Mouse (Mus musculus) forebrain, embryonic 11.5 days (tissue): ENCODE data around the gene Oit1. TPM values are rescaled to one million over a fixed set of nuclear protein-coding genes. Genes with fewer than 3 reads are reported as not detected.

Source experiments
- ATAC-seq: fragments of 200-750 bp; cut with Nextera tagmentation; replicated peaks from 2 replicates; pipeline ENCODE4 v1.8.0; 2017; ENCODE audit warnings: moderate TSS enrichment; ENCODE audit not compliant: low FRiP score
- DNase-seq: peaks from one replicate; pipeline ENCODE4 v3.0.0-alpha.2; 2017; ENCODE audit warnings: low spot score
- H3K27ac ChIP-seq: fragments of 300-500 bp; sonication (generic); 2 replicates; pipeline ENCODE4 v1.5.1; 2014; ENCODE audit warnings: low read depth, low read length
- H3K27me3 ChIP-seq: fragments of 300-500 bp; sonication (generic); 2 replicates; pipeline ENCODE4 v1.6.1; 2014; ENCODE audit warnings: mild to moderate bottlenecking, low read length, mixed read lengths; ENCODE audit not compliant: control insufficient read depth, insufficient read depth
- H3K36me3 ChIP-seq: fragments of 300-500 bp; sonication (generic); 2 replicates; pipeline ENCODE4 v1.6.1; 2014; ENCODE audit warnings: mild to moderate bottlenecking, low read length, moderate library complexity, mixed read lengths; ENCODE audit not compliant: control insufficient read depth, insufficient read depth
- H3K4me1 ChIP-seq: fragments of 300-500 bp; sonication (generic); replicated peaks from 2 replicates; pipeline ENCODE4 v1.6.1; 2014; ENCODE audit warnings: low read length, mixed read lengths; ENCODE audit not compliant: control insufficient read depth, insufficient read depth
- H3K4me2 ChIP-seq: fragments of 300-500 bp; sonication (generic); 2 replicates; pipeline ENCODE4 v1.6.1; 2014; ENCODE audit warnings: low read depth, mild to moderate bottlenecking, low read length, moderate library complexity, mixed read lengths; ENCODE audit not compliant: severe bottlenecking
- H3K4me3 ChIP-seq: fragments of 300-500 bp; sonication (generic); 2 replicates; pipeline ENCODE4 v1.5.1; 2014; ENCODE audit warnings: low read depth, low read length
- H3K9ac ChIP-seq: fragments of 300-500 bp; sonication (generic); 2 replicates; pipeline ENCODE4 v1.6.1; 2014; ENCODE audit warnings: low read length
- H3K9me3 ChIP-seq: fragments of 300-500 bp; sonication (generic); 2 replicates; pipeline ENCODE4 v1.6.1; 2016; ENCODE audit warnings: low read length, mixed read lengths; ENCODE audit not compliant: control insufficient read depth
- WGBS: fragments of 180-500 bp; shearing (Covaris S2); extraction: QIAGEN DNeasy Blood & Tissue Kit; methylation state at CpG from one replicate; pipeline ENCODE4 v1.1.7; 2014; 5-methylcytosine and 5-hydroxymethylcytosine counted together
- polyA plus RNA-seq: library from polyadenylated mRNA; unstranded; fragments of >200 nt; fragmentation: Nextera tagmentation; extraction: Ambion mirVana; gene quantifications from 2 replicates; pipeline ENCODE4 v1.2.1, GENCODE M21; 2014

Oit1 gene
- polyA plus RNA-seq, result not detected in 2 replicates

DNA sequence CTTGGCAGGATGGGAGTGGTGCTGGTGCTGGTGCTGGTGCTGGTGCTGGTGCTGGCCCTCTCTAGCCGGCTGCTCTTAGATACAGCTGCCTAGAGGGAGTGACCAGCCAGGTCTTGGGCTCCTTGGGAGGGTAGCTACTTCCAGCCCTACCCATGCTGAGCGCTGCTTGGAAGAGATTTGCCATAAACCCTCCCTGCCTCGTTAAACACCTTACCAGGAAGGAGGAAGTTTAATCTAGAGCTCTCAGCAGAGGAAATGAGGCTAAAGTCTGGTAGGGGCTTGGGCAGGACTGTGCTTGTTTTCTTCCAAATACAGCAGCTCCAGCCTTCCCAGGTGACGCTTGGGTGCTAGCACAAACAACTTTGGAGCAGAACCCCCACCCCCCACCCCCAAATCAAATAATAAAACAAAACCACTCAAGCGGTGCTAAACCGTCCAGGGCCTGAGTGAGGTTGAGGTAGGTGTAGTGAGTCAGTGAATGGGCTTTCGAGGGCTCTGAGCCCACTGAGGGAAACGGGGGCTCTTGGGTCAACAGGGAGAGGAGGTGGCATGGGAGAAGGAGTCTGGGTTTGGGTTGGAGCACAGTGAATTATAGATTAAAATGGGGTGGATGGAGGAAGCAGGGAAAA is at the start of gene Oit1:
Gene Oit1 (minus strand): TSS at position 70 of the 629 bp plus-strand sequence.
- no peak within 1 kb of the TSS for H3K27ac ChIP-seq
- H3K9ac ChIP-seq, result no peak within 1 kb of the TSS
- no peaks in the 10 kb centered on the region for H3K4me1 ChIP-seq
- no peaks in the 10 kb centered on the region for H3K36me3 ChIP-seq
- WGBS, result 66% methylated on average over 8 of the region's 8 CpGs
- DNase-seq, result no peak
- no peaks in the 10 kb centered on the region for H3K9me3 ChIP-seq
- H3K27me3 ChIP-seq, result no peaks in the 10 kb centered on the region
- no peak for ATAC-seq
- no peak within 1 kb of the TSS for H3K4me2 ChIP-seq
- no peak within 1 kb of the TSS for H3K4me3 ChIP-seq

- ATAC-seq (no peak), DNase-seq (no peak)
- Histone ChIP-seq H3K9me3 (no peaks in the 10 kb centered on the region), H3K27ac (no peak overlapping the region), H3K27me3 (no peaks in the 10 kb centered on the region), H3K4me3 (no peak overlapping the region), H3K9ac (no peak overlapping the region), H3K4me1 (0 out of 2 replicates have a peak, but pooled peaks cover 2% of the 10 kb centered on the region), H3K4me2 (no peak overlapping the region), H3K36me3 (no peaks in the 10 kb centered on the region)
- WGBS, result 62% methylated on average over 3 of the region's 3 CpGs
Observed at GRCm38 (mm10) chr14:8422833-8423232, 44.3 kb upstream of the Oit1 start.

- H3K4me1 ChIP-seq, result 0 out of 2 replicates have a peak, but pooled peaks cover 2% of the 10 kb centered on the region
- no peak overlapping the region for H3K27ac ChIP-seq
- no peaks in the 10 kb centered on the region for H3K9me3 ChIP-seq
- H3K27me3 ChIP-seq, result no peaks in the 10 kb centered on the region
- 0 out of 2 replicates have a peak, but pooled peaks have one; percentile 18 for ATAC-seq
- WGBS, result 27% methylated on average over 10 of the region's 10 CpGs
- no peak overlapping the region for H3K4me3 ChIP-seq
- no peak overlapping the region for H3K4me2 ChIP-seq
- no peak for DNase-seq
- no peaks in the 10 kb centered on the region for H3K36me3 ChIP-seq
- H3K9ac ChIP-seq, result no peak overlapping the region
Observed at GRCm38 (mm10) chr14:8421199-8421787, 42.7 kb upstream of the Oit1 start.

GRCm38 (mm10) chr14:8418610-8419009 is 40.1 kb upstream of the Oit1 start:
- WGBS, result 73% methylated on average over 3 of the region's 3 CpGs
- DNase-seq (no peak), ATAC-seq (no peak)
- Histone ChIP-seq H3K9me3 (no peaks in the 10 kb centered on the region), H3K9ac (no peak overlapping the region), H3K36me3 (no peaks in the 10 kb centered on the region), H3K4me3 (no peak overlapping the region), H3K27me3 (no peaks in the 10 kb centered on the region), H3K4me2 (no peak overlapping the region), H3K4me1 (0 out of 2 replicates have a peak, but pooled peaks cover 2% of the 10 kb centered on the region), H3K27ac (no peak overlapping the region)

DNA sequence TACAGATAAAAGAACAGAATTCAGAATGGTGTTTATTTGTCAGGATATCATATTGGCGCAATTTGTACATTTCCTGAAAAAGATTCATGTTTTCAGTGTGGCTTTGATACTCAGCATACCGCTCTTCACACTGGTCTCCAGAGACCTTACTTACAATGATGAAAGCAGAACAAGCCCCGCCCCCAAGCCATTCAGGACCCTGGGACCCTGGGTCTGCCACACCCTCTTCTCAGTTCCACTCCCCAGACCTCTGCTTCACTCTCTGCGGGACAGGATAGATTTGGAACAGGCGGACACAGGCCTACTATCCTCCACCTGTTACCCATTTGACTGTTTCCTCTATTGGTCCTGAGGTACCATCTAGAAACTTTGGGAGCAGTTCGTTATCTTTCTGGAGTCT is 27.4 kb upstream of the Oit1 start:
- DNase-seq (no peak), ATAC-seq (no peak)
- Histone ChIP-seq H3K4me3 (no peak overlapping the region), H3K9ac (no peak overlapping the region), H3K27ac (no peak overlapping the region), H3K9me3 (no peaks in the 10 kb centered on the region), H3K36me3 (no peaks in the 10 kb centered on the region), H3K4me2 (no peak overlapping the region), H3K4me1 (no peaks in the 10 kb centered on the region), H3K27me3 (no peaks in the 10 kb centered on the region)
- WGBS, result 74% methylated on average over 6 of the region's 6 CpGs

GRCm38 (mm10) chr14:8403310-8403709 is 24.8 kb upstream of the Oit1 start:
- no peaks in the 10 kb centered on the region for H3K27me3 ChIP-seq
- H3K4me1 ChIP-seq, result no peaks in the 10 kb centered on the region
- no peak overlapping the region for H3K4me3 ChIP-seq
- H3K9ac ChIP-seq, result no peak overlapping the region
- H3K27ac ChIP-seq, result no peak overlapping the region
- 86% methylated on average over 3 of the region's 3 CpGs for WGBS
- H3K36me3 ChIP-seq, result no peaks in the 10 kb centered on the region
- ATAC-seq, result no peak
- no peak for DNase-seq
- no peaks in the 10 kb centered on the region for H3K9me3 ChIP-seq
- H3K4me2 ChIP-seq, result no peak overlapping the region

- Histone ChIP-seq H3K4me3 (no peak overlapping the region), H3K27ac (no peak overlapping the region), H3K27me3 (no peaks in the 10 kb centered on the region), H3K9ac (no peak overlapping the region), H3K4me2 (no peak overlapping the region), H3K4me1 (no peaks in the 10 kb centered on the region), H3K36me3 (no peaks in the 10 kb centered on the region), H3K9me3 (no peaks in the 10 kb centered on the region)
- DNase-seq, result no peak
- no peak for ATAC-seq
Observed at GRCm38 (mm10) chr14:8398507-8398906, 20.0 kb upstream of the Oit1 start.

DNA sequence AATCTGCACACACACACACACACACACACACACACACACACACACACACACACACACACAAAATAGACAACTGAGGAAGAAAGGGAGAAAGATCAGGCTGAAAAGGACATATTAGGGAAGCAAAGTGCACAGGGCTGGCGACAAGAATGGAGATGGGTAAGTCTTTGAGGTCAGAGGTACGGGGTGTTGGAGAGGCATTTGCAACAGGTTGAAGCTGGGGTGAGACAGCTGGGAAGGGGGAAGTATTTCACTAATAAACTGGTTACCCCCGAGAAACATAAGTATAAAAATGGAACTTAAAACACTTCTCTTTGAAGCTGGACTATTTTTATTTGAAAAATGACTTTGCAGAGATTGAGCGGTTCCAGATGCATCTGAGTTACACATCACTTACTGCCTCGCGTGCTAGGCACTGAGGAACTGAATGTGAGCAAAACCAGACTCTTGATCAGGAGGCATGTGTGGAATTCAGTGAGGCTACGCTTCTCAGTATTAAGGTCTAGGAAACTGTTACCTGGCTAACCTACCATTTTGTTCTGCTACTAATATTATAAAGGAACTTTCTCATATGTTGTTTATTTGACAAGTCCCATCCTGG is 17.2 kb upstream of the Oit1 start:
- ATAC-seq (no peak), DNase-seq (no peak)
- no peaks in the 10 kb centered on the region for H3K36me3 ChIP-seq
- no peaks in the 10 kb centered on the region for H3K9me3 ChIP-seq
- H3K27ac ChIP-seq, result no peak overlapping the region
- no peaks in the 10 kb centered on the region for H3K4me1 ChIP-seq
- WGBS, result 82% methylated on average over 7 of the region's 7 CpGs
- H3K27me3 ChIP-seq, result no peaks in the 10 kb centered on the region
- H3K4me3 ChIP-seq, result no peak overlapping the region
- no peak overlapping the region for H3K4me2 ChIP-seq
- no peak overlapping the region for H3K9ac ChIP-seq
